Mouse (Mus musculus) retina, embryonic 14.5 days (tissue): ENCODE data around the gene Apba3.
"Not testable (repeated sequence)": the region's sequence is repeated elsewhere in the genome, so short reads cannot be mapped to it uniquely, and the experiment has no call there.

Experiments used
- DNase-seq: peaks from one replicate; pipeline ENCODE4 v3.0.0-alpha.2; 2015; ENCODE audit warnings: low spot score

Gene Apba3

GRCm38 (mm10) chr10:81266211-81267105, at the start of gene Apba3, which contains the start of gene Mrpl54:
TSS of gene Apba3 (plus strand) at chr10:81266960.
TSS of gene Mrpl54 (minus strand) at chr10:81266934.
- peak; percentile 97 for DNase-seq

- DNase-seq = peak; percentile 55
These were observed 49.5 kb upstream of the Apba3 start for GRCm38 (mm10) chr10:81217267-81217666.

GRCm38 (mm10) chr10:81217964-81218363, 48.8 kb upstream of the Apba3 start:
- DNase-seq = peak; percentile 69

GRCm38 (mm10) chr10:81221402-81222015, 45.3 kb upstream of the Apba3 start:
- no peak for DNase-seq

- not testable (repeated sequence) for DNase-seq
These were observed 43.0 kb upstream of the Apba3 start for GRCm38 (mm10) chr10:81223731-81224130.

- no peak for DNase-seq
These were observed 36.9 kb upstream of the Apba3 start for GRCm38 (mm10) chr10:81229735-81230437.

- peak; percentile 75 for DNase-seq
These were observed 36.1 kb upstream of the Apba3 start, which contains the start of gene Atcay for GRCm38 (mm10) chr10:81230438-81231332. TSS of gene Atcay (minus strand) at chr10:81230833.

- DNase-seq = no peak
These were observed 35.3 kb upstream of the Apba3 start for GRCm38 (mm10) chr10:81231436-81231835.

GRCm38 (mm10) chr10:81232580-81233225, 34.1 kb upstream of the Apba3 start, which contains the start of gene Zfr2:
TSS of gene Zfr2 (plus strand) at chr10:81233155.
- peak; percentile 85 for DNase-seq

GRCm38 (mm10) chr10:81233226-81233585, 33.6 kb upstream of the Apba3 start:
- DNase-seq = no peak

GRCm38 (mm10) chr10:81234206-81234605, 32.6 kb upstream of the Apba3 start:
- DNase-seq = no peak

GRCm38 (mm10) chr10:81236471-81237268, 30.1 kb upstream of the Apba3 start:
- DNase-seq = no peak

- no peak for DNase-seq
These were observed 28.1 kb upstream of the Apba3 start for GRCm38 (mm10) chr10:81238618-81239017.

- peak; percentile 82 for DNase-seq
These were observed 25.9 kb upstream of the Apba3 start for GRCm38 (mm10) chr10:81240876-81241275.

GRCm38 (mm10) chr10:81242021-81242420, 24.7 kb upstream of the Apba3 start:
- no peak for DNase-seq

- no peak for DNase-seq
These were observed 22.6 kb upstream of the Apba3 start for GRCm38 (mm10) chr10:81244146-81244545.

GRCm38 (mm10) chr10:81244595-81244994, 22.2 kb upstream of the Apba3 start:
- peak; percentile 87 for DNase-seq

- no peak for DNase-seq
These were observed 21.6 kb upstream of the Apba3 start for GRCm38 (mm10) chr10:81245166-81245565.

- no peak for DNase-seq
These were observed 19.0 kb upstream of the Apba3 start for GRCm38 (mm10) chr10:81247804-81248203.

GRCm38 (mm10) chr10:81249442-81249841, 17.3 kb upstream of the Apba3 start:
- DNase-seq = no peak
